Mouse (Mus musculus) brain, adult 2 months (tissue): Measurements from ENCODE around the gene Twist2.

Experiments
- DNase-seq: peaks from one replicate; pipeline ENCODE4 v3.0.0; 2011; ENCODE audit warnings: low read depth, low spot score

Twist2 gene

GRCm38 (mm10) chr1:91816571-91816970 lies 15.3 kb downstream of the Twist2 start:
- no peak for DNase-seq

DNA sequence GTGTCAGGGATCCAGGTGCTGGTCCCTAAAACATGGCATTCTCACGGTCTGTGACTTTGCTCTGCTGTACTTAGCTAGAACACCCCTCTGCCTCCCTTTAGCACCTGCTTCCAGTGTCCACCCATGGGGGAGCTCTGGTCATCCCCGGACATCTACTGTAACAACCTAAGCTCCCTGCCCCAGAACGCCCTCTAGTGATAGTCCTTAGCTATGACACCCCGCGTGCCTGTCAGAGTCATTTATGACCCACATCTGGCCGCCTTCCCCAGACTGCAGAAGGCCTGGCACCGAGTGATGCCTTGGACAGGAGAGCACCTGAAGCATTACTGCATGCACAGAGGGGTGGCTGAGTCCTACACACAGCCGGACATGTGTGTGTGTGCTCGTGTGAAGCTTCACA lies 18.0 kb downstream of the Twist2 start:
- no peak for DNase-seq

- no peak for DNase-seq
Measured at GRCm38 (mm10) chr1:91820531-91820930, 19.3 kb downstream of the Twist2 start.

- peak; percentile 20 for DNase-seq
Measured at GRCm38 (mm10) chr1:91822316-91822824, 21.1 kb downstream of the Twist2 start.

GRCm38 (mm10) chr1:91823530-91823929 lies 22.3 kb downstream of the Twist2 start:
- DNase-seq = no peak

- DNase-seq = no peak
Measured at GRCm38 (mm10) chr1:91823951-91824350, 22.7 kb downstream of the Twist2 start.

DNA sequence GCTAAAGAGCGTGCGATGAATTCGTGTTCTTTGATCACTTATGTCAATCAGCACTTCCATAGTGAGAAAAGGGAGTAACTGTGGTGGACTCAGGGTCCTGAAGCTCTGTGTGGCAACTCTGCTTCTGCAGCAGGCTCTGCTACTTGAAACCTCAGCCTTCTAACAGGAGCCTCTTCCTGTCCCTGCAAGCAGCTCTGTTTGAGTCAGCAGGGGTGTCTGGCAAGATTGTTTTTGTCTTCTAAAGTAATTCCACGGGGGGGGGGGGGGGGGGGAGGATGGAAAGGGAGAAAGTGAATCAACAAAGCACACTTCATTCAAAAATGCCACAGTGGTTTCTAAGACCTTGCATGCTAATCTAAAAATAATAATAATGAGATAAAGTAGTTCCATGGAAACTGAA lies 24.0 kb downstream of the Twist2 start:
- no peak for DNase-seq

DNA sequence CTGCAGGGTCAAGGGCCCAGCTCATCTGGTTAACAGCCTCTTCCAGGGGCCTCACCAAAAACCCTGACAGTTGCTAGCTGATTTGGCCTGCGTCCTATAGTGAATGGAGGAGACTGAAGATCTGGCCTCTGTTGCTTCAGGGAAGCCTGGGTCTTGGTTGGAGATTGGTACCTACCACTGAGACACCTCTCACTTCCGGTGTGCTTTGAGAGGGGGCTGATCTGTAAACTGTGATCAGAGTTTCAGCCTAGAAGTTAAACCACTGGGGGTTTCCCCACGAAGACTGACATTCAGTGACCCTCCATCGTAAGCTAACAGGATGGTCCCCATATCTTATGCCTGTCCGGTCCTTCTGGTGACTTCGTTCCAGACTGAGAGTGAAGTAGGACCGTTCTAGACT lies 30.7 kb downstream of the Twist2 start:
- DNase-seq = no peak

- DNase-seq = no peak
Measured at GRCm38 (mm10) chr1:91839557-91839956, 38.3 kb downstream of the Twist2 start.

DNA sequence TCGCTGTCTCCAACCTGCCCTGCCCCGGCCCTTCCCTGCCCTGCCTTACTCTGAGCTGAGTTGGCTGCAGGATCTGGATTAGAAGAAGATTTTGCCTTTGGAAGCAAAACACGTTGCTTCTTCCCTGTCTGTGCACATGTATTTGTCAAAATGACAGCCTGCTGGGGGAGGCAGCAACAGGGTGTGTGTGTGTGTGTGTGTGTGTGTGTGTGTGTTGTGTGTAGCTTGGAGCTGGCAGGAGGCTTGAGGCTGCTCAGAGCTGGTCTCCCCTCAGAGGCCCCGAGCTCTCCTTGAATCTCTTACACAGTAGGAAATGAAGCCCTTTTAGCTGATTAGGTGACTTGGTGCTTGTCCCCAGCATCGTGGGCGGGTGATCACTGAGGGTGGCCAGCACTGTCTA lies 38.7 kb downstream of the Twist2 start:
- peak; percentile 59 for DNase-seq

DNA sequence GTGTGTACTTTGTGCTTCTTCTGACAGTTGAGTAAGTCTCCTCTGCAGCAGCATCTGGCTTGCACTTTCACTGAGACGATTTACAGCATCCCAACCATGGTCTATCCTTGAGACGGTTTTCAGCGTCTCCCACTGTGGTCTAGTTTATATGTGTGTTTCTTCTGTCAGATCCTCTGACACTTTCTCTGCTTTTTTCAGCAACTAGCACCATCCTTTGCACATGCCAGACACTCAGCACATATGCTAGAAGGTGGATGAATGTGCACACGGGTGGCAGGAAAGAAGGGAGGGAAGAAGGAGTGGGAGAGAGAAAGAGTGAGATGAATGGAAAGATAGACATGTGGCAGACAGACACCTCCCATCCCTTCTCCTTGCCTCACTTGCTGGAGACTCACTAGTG lies 43.0 kb downstream of the Twist2 start:
- peak; percentile 61 for DNase-seq

DNA sequence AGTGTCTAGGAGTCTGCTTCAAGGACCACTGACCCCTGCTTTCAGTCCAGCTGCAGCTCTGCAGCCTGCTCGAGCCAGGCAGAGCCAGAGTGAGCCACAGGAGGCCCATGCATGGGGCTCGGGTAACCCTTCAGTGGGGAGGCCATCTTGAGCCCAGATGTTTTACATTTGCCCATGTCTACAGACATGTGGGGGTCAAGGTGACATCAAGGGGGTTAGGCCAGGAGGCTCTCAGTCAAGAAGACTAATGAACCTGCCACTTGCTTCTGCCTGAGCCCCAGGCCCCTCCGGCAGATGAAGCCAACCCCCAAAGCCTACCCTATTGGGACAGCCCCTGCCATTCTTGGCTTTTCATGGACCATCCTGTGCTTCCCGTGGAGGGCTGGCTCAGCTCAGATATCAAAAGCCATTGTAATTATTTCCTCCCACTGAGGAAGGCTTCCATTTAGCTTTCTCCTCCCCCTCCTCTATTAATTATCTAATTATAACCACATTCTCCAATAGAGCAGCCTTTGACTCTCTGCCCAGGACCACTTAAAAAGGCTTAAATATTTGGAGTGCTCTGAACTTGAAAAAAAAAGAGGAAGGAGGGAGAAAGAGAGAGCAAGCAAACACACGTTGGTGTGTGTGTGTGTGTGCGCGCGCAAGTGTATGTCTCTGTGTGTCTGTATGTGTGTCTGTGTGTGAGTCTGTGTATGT lies 43.6 kb downstream of the Twist2 start:
- no peak for DNase-seq

DNA sequence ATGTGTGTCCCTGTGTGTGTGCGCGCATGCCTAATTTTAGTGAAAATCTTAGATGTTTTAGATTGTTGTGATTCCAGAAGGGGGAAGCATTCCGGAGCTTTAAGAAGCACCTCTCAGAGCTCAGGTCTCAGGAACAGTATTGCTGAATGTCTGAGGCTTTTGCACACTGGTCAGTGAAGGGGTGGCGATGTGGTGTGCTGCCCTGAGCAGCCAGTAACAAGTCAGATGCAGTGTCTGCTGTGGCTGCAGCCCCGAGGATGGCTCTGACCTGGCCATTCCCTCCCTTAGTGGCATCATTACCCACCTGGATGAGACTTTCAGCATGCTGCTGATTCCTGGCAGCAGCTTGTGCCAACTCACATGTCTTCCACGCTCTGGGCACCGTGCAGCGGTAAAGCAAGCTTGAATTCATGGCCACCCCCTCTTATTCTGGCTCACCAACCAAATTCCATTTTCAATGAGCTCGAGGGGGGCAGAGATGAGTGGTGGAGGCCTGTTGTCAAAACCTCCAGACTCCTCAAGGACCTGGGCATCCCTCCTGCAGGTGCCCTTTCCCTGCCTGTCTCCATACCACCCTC lies 44.2 kb downstream of the Twist2 start:
- peak; percentile 52 for DNase-seq

DNA sequence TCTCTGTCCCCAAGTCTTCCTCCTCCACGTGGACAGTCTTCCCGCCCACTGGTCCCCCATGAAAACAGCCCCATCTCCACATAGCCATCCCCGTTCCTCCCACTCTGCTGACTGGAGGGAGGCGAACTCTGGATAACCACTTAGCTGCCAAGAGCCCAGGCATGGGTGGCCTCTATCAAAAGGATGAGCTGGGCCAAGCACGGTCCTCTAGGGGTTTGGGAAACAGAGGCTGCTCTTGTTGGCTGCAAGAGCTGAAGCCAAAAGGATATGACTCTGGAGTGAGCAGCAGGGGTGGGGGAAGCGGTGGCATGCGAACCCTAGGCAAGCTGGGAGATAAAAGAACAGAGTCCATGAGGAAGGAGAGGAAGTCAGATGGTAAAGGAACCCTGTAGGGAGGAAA lies 50.0 kb downstream of the Twist2 start:
- no peak for DNase-seq

DNA sequence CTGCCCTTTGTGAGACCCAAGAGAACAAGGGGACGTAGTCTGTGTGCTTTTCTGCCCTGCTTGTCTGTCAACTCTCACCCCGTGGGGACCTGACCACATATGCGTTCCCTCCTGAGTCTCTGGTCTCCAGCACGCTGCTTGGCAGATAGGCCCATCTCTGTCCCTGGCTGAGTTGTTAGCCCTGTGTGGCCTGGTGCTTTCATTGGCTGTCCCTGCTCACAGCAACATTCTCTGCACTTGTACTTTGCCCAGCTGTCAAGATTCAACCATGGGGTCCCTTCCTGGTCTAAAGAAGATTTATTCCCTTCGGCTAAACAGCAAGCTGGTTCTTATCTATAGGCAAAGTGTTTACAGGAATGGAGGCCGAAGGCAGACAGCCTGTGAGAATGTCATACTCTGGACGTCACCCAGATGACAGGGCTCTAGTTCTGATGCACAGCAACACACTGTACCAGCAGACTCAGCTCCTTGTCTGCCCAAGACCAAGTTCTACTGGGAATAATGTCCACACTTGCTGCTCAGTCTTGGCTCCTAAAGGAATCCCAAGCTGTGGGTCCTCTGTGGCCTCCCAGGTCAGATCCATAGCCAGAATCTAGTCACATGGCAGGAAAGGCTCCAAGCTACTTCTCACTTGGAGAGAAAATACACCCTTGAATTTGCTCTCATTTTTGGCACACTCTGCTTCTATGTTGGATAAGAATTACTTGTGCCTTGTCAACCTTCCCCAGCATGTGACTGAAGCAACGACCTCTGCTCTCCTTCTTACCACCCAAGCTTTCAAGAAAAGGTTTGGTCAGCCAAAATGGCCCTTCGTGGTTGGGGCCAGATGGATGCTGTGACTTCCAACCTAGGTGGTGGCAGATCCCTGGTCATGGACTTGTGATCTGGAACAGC lies 55.8 kb downstream of the Twist2 start:
- no peak for DNase-seq

DNA sequence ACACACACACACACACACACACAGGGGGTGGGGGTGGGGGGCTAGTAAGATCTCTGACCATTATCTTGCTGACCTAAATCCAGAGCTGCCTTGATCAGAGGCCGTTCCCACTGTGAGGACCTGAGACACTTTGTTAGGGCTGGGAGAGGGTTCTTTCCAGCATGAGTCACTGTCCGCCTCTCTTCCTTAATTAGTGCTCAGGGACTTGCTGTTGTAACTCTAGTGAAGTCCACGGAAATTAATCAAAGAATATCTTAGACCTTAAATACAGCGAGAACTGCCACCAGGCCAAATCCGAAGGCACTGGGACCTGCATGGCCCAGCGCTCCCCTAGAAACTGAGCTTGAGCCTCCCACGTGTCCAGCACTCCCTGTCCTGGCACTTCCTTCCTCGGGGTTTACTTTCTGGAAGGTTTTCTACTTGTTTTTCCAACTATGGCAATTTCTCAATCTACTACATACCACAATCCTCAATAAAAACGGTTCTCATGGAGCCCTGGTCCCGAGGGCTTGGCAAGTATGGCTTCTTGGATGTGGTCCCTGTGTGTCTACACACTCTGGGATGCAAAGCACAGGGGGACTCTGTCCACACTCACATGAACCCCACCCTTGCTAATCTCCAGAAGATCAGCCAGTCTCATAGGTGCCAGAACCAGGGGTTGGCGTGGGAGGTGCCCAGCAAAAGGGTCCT lies 57.0 kb downstream of the Twist2 start:
- DNase-seq = no peak

- no peak for DNase-seq
Measured at GRCm38 (mm10) chr1:91858901-91859300, 57.6 kb downstream of the Twist2 start.

DNA sequence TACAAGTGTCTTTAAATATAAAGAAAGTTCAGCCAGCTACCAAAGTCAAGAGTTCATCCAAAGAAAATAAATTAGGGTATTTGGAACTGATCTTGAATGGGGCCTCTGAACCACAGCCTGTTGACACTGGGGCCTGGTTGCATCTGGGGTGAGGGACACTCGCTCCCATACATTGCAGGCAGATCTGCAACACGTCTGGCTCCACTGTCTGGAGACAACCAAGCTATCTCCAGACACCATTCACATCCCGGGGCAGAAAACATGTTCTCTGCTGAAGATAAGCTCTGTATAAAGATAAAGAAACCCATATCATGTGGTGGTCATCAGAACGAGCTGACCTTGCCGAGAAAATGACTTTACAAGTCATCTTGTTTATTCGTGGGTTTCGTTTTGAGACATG lies 60.2 kb downstream of the Twist2 start:
- DNase-seq = no peak

DNA sequence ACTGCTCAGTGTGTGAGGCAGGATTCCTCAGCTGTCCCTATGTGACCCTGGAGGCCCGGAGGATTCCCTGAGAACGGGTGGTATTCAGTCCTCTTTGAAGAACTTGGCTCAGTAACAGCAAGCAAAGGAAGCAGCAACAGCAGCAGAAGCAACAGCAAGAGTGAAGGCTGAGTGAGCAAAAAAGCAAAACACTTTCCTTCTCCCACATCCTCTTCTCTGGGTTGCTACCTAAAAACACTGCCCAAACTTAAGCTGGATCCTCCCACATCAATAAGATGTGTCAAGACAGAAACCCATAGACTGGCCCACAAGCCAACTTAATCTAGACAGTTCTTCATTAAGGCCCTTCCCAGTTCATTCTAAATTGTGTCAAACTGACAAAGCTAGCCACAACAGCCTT lies 64.7 kb downstream of the Twist2 start:
- peak; percentile 60 for DNase-seq

- DNase-seq = no peak
Measured at GRCm38 (mm10) chr1:91871101-91871500, 69.8 kb downstream of the Twist2 start.

GRCm38 (mm10) chr1:91872388-91873059 lies 71.3 kb downstream of the Twist2 start:
- peak; percentile 43 for DNase-seq
